Mouse (Mus musculus) limb, embryonic 12.5 days (tissue): ENCODE results near the gene Grm5. TPM values are rescaled to one million over a fixed set of nuclear protein-coding genes. Genes with fewer than 3 reads are reported as not detected.

Experiments used
- ATAC-seq: fragments of 200-750 bp; cut with Nextera tagmentation; 2 replicates; pipeline ENCODE4 v1.8.0; 2017; ENCODE audit warnings: low read depth, moderate TSS enrichment; ENCODE audit not compliant: insufficient number of reproducible peaks, insufficient read depth, low FRiP score, low TSS enrichment
- H3K27ac ChIP-seq: fragments of 300-500 bp; sonication (generic); 2 replicates; pipeline ENCODE4 v1.5.1; 2016; ENCODE audit warnings: mild to moderate bottlenecking, moderate library complexity
- H3K27me3 ChIP-seq: fragments of 300-500 bp; sonication (generic); 2 replicates; pipeline ENCODE4 v1.6.1; 2016; ENCODE audit warnings: mild to moderate bottlenecking, moderate library complexity
- H3K36me3 ChIP-seq: fragments of 300-500 bp; sonication (generic); 2 replicates; pipeline ENCODE4 v1.6.1; 2016; ENCODE audit warnings: mild to moderate bottlenecking, moderate library complexity
- H3K4me1 ChIP-seq: fragments of 300-500 bp; sonication (generic); replicated peaks from 2 replicates; pipeline ENCODE4 v1.6.1; 2016
- H3K4me2 ChIP-seq: fragments of 300-500 bp; sonication (generic); 2 replicates; pipeline ENCODE4 v1.6.1; 2016; ENCODE audit warnings: mild to moderate bottlenecking, moderate library complexity
- H3K4me3 ChIP-seq: fragments of 300-500 bp; sonication (generic); replicated peaks from 2 replicates; pipeline ENCODE4 v1.5.1; 2016; ENCODE audit warnings: mild to moderate bottlenecking
- H3K9ac ChIP-seq: fragments of 300-500 bp; sonication (generic); replicated peaks from 2 replicates; pipeline ENCODE4 v1.6.1; 2016; ENCODE audit warnings: mild to moderate bottlenecking, moderate library complexity
- H3K9me3 ChIP-seq: fragments of 300-500 bp; sonication (generic); 2 replicates; pipeline ENCODE4 v1.6.1; 2016; ENCODE audit warnings: mild to moderate bottlenecking, moderate library complexity
- WGBS: fragments of 180-500 bp; shearing (Covaris S2); methylation state at CpG from one replicate; pipeline ENCODE4 v1.1.7; 2016; 5-methylcytosine and 5-hydroxymethylcytosine counted together
- polyA plus RNA-seq: library from polyadenylated mRNA; unstranded; fragments of >200 nt; fragmentation: Nextera tagmentation; extraction: Ambion mirVana; gene quantifications from 2 replicates; pipeline ENCODE4 v1.2.1, GENCODE M21; 2016

The Grm5 gene
- polyA plus RNA-seq, 1 experiment from 2014 or later: 0.05 TPM

- no peak for ATAC-seq
- Histone ChIP-seq H3K36me3 (no peaks in the 10 kb centered on the region), H3K27ac (no peak overlapping the region)
These were observed 507.1 kb downstream of the Grm5 start for GRCm38 (mm10) chr7:88091115-88091514.

GRCm38 (mm10) chr7:88096536-88097107, 512.7 kb downstream of the Grm5 start:
- Histone ChIP-seq H3K36me3 (no peaks in the 10 kb centered on the region), H3K4me2 (no peak overlapping the region), H3K27me3 (no peaks in the 10 kb centered on the region), H3K9ac (no peak overlapping the region), H3K4me1 (no peaks in the 10 kb centered on the region), H3K27ac (no peak overlapping the region), H3K9me3 (no peaks in the 10 kb centered on the region), H3K4me3 (no peak overlapping the region)
- WGBS: 48% methylated on average over 1 of the region's 1 CpGs
- no peak for ATAC-seq

More at GRCm38 (mm10) chr7:88091115-88091514, 507.1 kb downstream of the Grm5 start:
- no peak overlapping the region for H3K4me2 ChIP-seq
- 0 out of 2 replicates have a peak, but pooled peaks cover 4% of the 10 kb centered on the region for H3K9me3 ChIP-seq
- no peak overlapping the region for H3K4me3 ChIP-seq
- no peaks in the 10 kb centered on the region for H3K4me1 ChIP-seq
- no peaks in the 10 kb centered on the region for H3K27me3 ChIP-seq
- H3K9ac ChIP-seq: no peak overlapping the region

GRCm38 (mm10) chr7:88097715-88098114, 513.7 kb downstream of the Grm5 start:
- 12% methylated on average over 1 of the region's 1 CpGs for WGBS
- peak; percentile 80; the same call in 1 of the 2 replicates for ATAC-seq
- H3K36me3 ChIP-seq: no peaks in the 10 kb centered on the region
- H3K9ac ChIP-seq: no peak overlapping the region
- no peaks in the 10 kb centered on the region for H3K9me3 ChIP-seq
- no peak overlapping the region for H3K4me2 ChIP-seq
- H3K27ac ChIP-seq: no peak overlapping the region
- no peaks in the 10 kb centered on the region for H3K27me3 ChIP-seq
- no peaks in the 10 kb centered on the region for H3K4me1 ChIP-seq
- H3K4me3 ChIP-seq: no peak overlapping the region

- Histone ChIP-seq H3K27ac (no peak overlapping the region), H3K27me3 (no peaks in the 10 kb centered on the region), H3K4me2 (no peak overlapping the region), H3K4me3 (no peak overlapping the region), H3K36me3 (no peaks in the 10 kb centered on the region), H3K4me1 (no peaks in the 10 kb centered on the region), H3K9me3 (no peaks in the 10 kb centered on the region), H3K9ac (no peak overlapping the region)
- 80% methylated on average over 6 of the region's 6 CpGs for WGBS
- ATAC-seq: no peak
These were observed 532.9 kb downstream of the Grm5 start for GRCm38 (mm10) chr7:88116724-88117409.

GRCm38 (mm10) chr7:88128080-88128848, 544.3 kb downstream of the Grm5 start:
- Histone ChIP-seq H3K27ac (no peak overlapping the region), H3K27me3 (peaks cover 30% of the 10 kb centered on the region), H3K9ac (no peak overlapping the region), H3K9me3 (no peaks in the 10 kb centered on the region), H3K4me3 (no peak overlapping the region), H3K36me3 (no peaks in the 10 kb centered on the region), H3K4me2 (no peak overlapping the region), H3K4me1 (peaks cover 9% of the 10 kb centered on the region; the same call in 1 of the 2 replicates)
- no peak for ATAC-seq
- WGBS: 82% methylated on average over 8 of the region's 8 CpGs

GRCm38 (mm10) chr7:88129536-88130487, 545.8 kb downstream of the Grm5 start:
- no peak; the same call in 1 of the 2 replicates for ATAC-seq
- no peaks in the 10 kb centered on the region for H3K9me3 ChIP-seq
- 12% methylated on average over 41 of the region's 41 CpGs for WGBS
- peaks cover 9% of the 10 kb centered on the region; the same call in 1 of the 2 replicates for H3K4me1 ChIP-seq
- H3K4me2 ChIP-seq: peak overlapping the region; percentile 70
- no peak overlapping the region for H3K27ac ChIP-seq
- no peaks in the 10 kb centered on the region for H3K36me3 ChIP-seq
- peak overlapping the region; percentile 45 for H3K4me3 ChIP-seq
- H3K27me3 ChIP-seq: peaks cover 30% of the 10 kb centered on the region
- peak overlapping the region; percentile 42; the same call in 1 of the 2 replicates for H3K9ac ChIP-seq

GRCm38 (mm10) chr7:88130488-88130849, 546.5 kb downstream of the Grm5 start:
- Histone ChIP-seq H3K36me3 (no peaks in the 10 kb centered on the region), H3K4me1 (peaks cover 9% of the 10 kb centered on the region; the same call in 1 of the 2 replicates), H3K4me2 (peak overlapping the region; percentile 70), H3K9ac (no peak overlapping the region), H3K4me3 (peak overlapping the region; percentile 45), H3K9me3 (no peaks in the 10 kb centered on the region), H3K27me3 (peaks cover 30% of the 10 kb centered on the region), H3K27ac (no peak overlapping the region)
- ATAC-seq: no peak; the same call in 1 of the 2 replicates
- 30% methylated on average over 22 of the region's 22 CpGs for WGBS

- ATAC-seq: no peak
- no peak overlapping the region for H3K4me3 ChIP-seq
- no peaks in the 10 kb centered on the region for H3K4me1 ChIP-seq
- no peak overlapping the region for H3K27ac ChIP-seq
- no peaks in the 10 kb centered on the region for H3K36me3 ChIP-seq
- no peak overlapping the region for H3K9ac ChIP-seq
- H3K4me2 ChIP-seq: no peak overlapping the region
- H3K27me3 ChIP-seq: no peaks in the 10 kb centered on the region
- WGBS: 72% methylated on average over 1 of the region's 1 CpGs
- H3K9me3 ChIP-seq: no peaks in the 10 kb centered on the region
These were observed 575.7 kb downstream of the Grm5 start for GRCm38 (mm10) chr7:88159542-88160241.

GRCm38 (mm10) chr7:88161586-88161985, 577.6 kb downstream of the Grm5 start:
- no peak overlapping the region for H3K27ac ChIP-seq
- 91% methylated on average over 2 of the region's 2 CpGs for WGBS

More at GRCm38 (mm10) chr7:88161586-88161985, 577.6 kb downstream of the Grm5 start:
- H3K9me3 ChIP-seq: no peaks in the 10 kb centered on the region
- no peaks in the 10 kb centered on the region for H3K4me1 ChIP-seq
- H3K36me3 ChIP-seq: no peaks in the 10 kb centered on the region
- no peak overlapping the region for H3K4me2 ChIP-seq
- H3K4me3 ChIP-seq: no peak overlapping the region
- H3K27me3 ChIP-seq: no peaks in the 10 kb centered on the region
- ATAC-seq: no peak
- H3K9ac ChIP-seq: no peak overlapping the region
